Mouse (Mus musculus): ENCODE measurements around the gene Ube2o. TPM values are rescaled to one million over a fixed set of nuclear protein-coding genes. Genes with fewer than 3 reads are reported as not detected.

Gene Ube2o
- polyA plus RNA-seq, 1 experiment from 2014 or later = 19.9 TPM

Other genes with a start within 250 kb of the Ube2o start
- 1.0 and 1.8 TPM in 2 replicates for gene Foxj1, start 246.0 kb downstream of the Ube2o start, polyA plus RNA-seq (2016; fragmentation: Nextera tagmentation; extraction: Ambion mirVana)
- 27.4 and 33.3 TPM in 2 replicates for gene Rnf157, start 168.4 kb downstream of the Ube2o start, polyA plus RNA-seq (2016; fragmentation: Nextera tagmentation; extraction: Ambion mirVana)
- 32.3 and 44.1 TPM in 2 replicates for gene Ubald2, start 147.4 kb downstream of the Ube2o start, polyA plus RNA-seq (2016; fragmentation: Nextera tagmentation; extraction: Ambion mirVana)
- gene Qrich2, start 115.2 kb downstream of the Ube2o start, polyA plus RNA-seq (2016; fragmentation: Nextera tagmentation; extraction: Ambion mirVana) = 0.14 and 0.39 TPM in 2 replicates
- gene Prpsap1, start 87.2 kb downstream of the Ube2o start, polyA plus RNA-seq (2016; fragmentation: Nextera tagmentation; extraction: Ambion mirVana) = 197 and 211 TPM in 2 replicates
- gene Sphk1, start 50.5 kb downstream of the Ube2o start, polyA plus RNA-seq (2016; fragmentation: Nextera tagmentation; extraction: Ambion mirVana) = 6.9 and 8.3 TPM in 2 replicates
- gene Aanat, start 5.0 kb upstream of the Ube2o start, polyA plus RNA-seq (2016; fragmentation: Nextera tagmentation; extraction: Ambion mirVana) = not detected in 2 replicates
- 4.5 and 4.7 TPM in 2 replicates for gene Rhbdf2, start 45.6 kb upstream of the Ube2o start, polyA plus RNA-seq (2016; fragmentation: Nextera tagmentation; extraction: Ambion mirVana)
- gene Prcd, start 72.1 kb upstream of the Ube2o start, polyA plus RNA-seq (2016; fragmentation: Nextera tagmentation; extraction: Ambion mirVana) = 0.59 and 0.86 TPM in 2 replicates
- gene Cygb, start 72.9 kb upstream of the Ube2o start, polyA plus RNA-seq (2016; fragmentation: Nextera tagmentation; extraction: Ambion mirVana) = 6.4 and 7.1 TPM in 2 replicates
- gene St6galnac1, start 194.1 kb upstream of the Ube2o start, polyA plus RNA-seq (2016; fragmentation: Nextera tagmentation; extraction: Ambion mirVana) = not detected in 2 replicates
- 31.7 and 34.1 TPM in 2 replicates for gene Mxra7, start 246.6 kb upstream of the Ube2o start, polyA plus RNA-seq (2016; fragmentation: Nextera tagmentation; extraction: Ambion mirVana)

All from embryonic facial prominence, embryonic 12.5 days (tissue).